Mouse (Mus musculus): ENCODE results near the gene Acss3. TPM values are rescaled to one million over a fixed set of nuclear protein-coding genes. Genes with fewer than 3 reads are reported as not detected.

Gene Acss3
- polyA plus RNA-seq, 1 experiment, result not detected

DNA sequence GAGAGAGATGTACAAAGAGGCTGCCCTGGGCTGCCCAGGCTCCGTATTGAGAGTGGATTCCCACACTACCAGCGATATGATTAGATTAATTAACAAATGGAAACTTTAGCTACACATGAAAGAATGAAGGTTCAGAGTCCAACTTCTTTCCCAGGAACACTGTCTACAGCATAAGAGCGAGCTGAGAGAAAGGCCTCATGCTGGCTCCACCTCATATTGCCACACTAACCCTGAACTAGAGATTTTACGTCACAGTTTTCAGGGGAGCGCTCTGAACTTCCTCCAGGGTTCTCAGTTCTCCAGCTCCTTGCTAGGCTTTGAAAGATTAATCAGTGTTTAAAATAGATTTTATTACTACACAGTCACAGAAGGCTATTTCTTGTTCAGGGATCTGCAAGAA is 182.1 kb downstream of the Acss3 start:
- WGBS, result 81% methylated on average over 5 of the region's 5 CpGs
- Histone ChIP-seq H3K27ac (ENCODE audit: insufficient read depth, low read depth, low read length) (no peak overlapping the region), H3K4me3 (ENCODE audit: insufficient read depth, low read depth, low read length) (no peak overlapping the region), H3K4me1 (ENCODE audit: control insufficient read depth, insufficient read depth, low read length) (no peaks in the 10 kb centered on the region)
- no peak for TF ChIP-seq CTCF (IDR thresholded peaks at IDR 0.05; ENCODE audit: insufficient read depth, low read depth, low read length)
- no peak for TF ChIP-seq POLR2A (IDR thresholded peaks at IDR 0.05; ENCODE audit: insufficient read depth, low read depth, low read length)

DNA sequence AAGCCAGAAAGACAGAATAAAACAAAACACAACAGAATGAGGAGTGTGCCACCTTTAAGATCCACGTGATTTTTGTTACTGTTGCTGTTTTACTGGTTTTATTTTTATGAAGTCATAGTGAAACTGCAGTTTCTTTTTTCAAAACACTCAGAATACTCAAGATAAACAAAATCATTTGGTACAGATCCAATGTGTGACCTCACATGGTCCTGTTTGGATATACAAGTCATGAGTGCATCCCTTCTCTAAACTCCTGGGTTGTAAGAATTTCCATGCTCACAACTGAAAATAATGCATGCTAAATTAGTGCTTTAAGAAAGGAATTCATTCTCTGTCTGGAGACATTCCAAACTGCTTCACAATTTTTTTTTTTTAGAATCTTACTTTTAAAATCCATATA is 184.0 kb downstream of the Acss3 start:
- H3K27ac ChIP-seq (ENCODE audit: insufficient read depth, low read depth, low read length), result no peak overlapping the region
- no peak overlapping the region for H3K4me3 ChIP-seq (ENCODE audit: insufficient read depth, low read depth, low read length)
- WGBS, result 68% methylated on average over 1 of the region's 1 CpGs
- no peaks in the 10 kb centered on the region for H3K4me1 ChIP-seq (ENCODE audit: control insufficient read depth, insufficient read depth, low read length)
- TF ChIP-seq POLR2A (IDR thresholded peaks at IDR 0.05; ENCODE audit: insufficient read depth, low read depth, low read length) (no peak), CTCF (IDR thresholded peaks at IDR 0.05; ENCODE audit: insufficient read depth, low read depth, low read length) (no peak)

DNA sequence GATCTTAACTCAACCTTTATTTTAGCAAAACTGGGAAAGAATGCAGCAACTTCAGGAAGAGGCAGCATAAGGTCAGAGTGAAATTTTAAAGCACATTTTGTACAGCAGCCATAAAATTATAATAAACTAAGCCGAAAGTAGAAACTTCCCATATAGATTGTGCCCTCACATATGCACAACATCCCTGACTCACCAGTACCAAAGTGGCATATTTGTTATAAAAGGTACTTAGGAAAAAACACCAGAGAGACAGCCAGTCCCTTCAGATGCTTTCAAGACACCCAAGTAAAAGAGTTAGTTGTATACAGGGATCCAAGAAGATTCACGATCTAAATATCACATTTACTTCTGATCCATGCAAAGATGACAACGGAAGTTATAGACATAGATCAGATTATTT is 184.6 kb downstream of the Acss3 start:
- 89% methylated on average over 3 of the region's 3 CpGs for WGBS
- no peak overlapping the region for H3K27ac ChIP-seq (ENCODE audit: insufficient read depth, low read depth, low read length)
- TF ChIP-seq POLR2A (IDR thresholded peaks at IDR 0.05; ENCODE audit: insufficient read depth, low read depth, low read length) (no peak), CTCF (IDR thresholded peaks at IDR 0.05; ENCODE audit: insufficient read depth, low read depth, low read length) (no peak)

DNA sequence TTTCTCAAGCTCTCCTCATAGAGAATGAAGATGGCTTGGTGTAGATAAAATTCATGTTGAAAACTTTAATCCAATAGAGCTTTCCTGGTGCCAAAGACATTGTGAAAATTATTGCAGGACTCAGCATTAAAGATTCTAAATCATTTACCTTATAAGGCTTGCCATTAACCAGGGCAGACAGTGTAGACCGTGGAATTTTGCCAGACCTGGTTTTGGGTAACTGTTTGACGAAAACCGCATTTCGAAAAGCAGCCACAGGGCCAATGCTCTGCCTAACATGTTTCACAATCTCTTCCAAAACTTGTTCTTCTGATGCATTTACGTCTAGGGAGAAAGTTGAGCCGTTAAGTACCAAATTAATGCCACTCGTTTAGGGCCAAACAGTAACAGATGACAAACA is 186.5 kb downstream of the Acss3 start:
- no peak overlapping the region for H3K27ac ChIP-seq (ENCODE audit: insufficient read depth, low read depth, low read length)
- peaks cover 3% of the 10 kb centered on the region for H3K4me1 ChIP-seq (ENCODE audit: control insufficient read depth, insufficient read depth, low read length)
- no peak for TF ChIP-seq POLR2A (IDR thresholded peaks at IDR 0.05; ENCODE audit: insufficient read depth, low read depth, low read length)
- no peak for TF ChIP-seq CTCF (IDR thresholded peaks at IDR 0.05; ENCODE audit: insufficient read depth, low read depth, low read length)
- 81% methylated on average over 7 of the region's 7 CpGs for WGBS
- no peak overlapping the region for H3K4me3 ChIP-seq (ENCODE audit: insufficient read depth, low read depth, low read length)

More for the DNA sequence above, 184.6 kb downstream of the Acss3 start:
- H3K4me1 ChIP-seq (ENCODE audit: control insufficient read depth, insufficient read depth, low read length), result no peaks in the 10 kb centered on the region
- H3K4me3 ChIP-seq (ENCODE audit: insufficient read depth, low read depth, low read length), result no peak overlapping the region

DNA sequence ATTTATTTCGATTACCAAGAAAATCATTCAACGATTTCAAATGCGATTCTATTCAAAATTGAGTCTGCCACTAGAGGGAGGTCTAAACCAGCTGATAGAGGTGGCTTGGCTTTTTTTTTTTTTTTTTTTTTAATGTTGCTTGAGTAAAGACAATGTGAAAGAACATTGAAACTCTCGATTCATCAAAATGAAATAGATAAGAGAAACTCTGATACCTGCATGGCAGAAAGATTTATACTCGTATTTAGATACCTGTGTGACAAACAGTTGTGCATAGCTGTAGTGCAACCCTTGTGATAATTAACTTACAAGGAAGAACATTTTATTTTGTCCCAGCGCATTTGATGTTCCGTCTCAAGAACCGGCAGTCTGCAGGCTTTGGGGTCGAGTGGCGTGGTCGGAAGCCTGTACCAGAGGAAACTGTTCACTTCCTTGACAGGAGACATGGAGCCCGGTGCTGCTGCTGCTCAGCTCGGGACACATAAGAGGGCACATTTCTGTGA is 190.8 kb downstream of the Acss3 start:
- 21% methylated on average over 13 of the region's 13 CpGs for WGBS
- Histone ChIP-seq H3K4me3 (ENCODE audit: insufficient read depth, low read depth, low read length) (no peak overlapping the region; the same call in 1 of the 2 replicates), H3K27ac (ENCODE audit: insufficient read depth, low read depth, low read length) (no peak overlapping the region), H3K4me1 (ENCODE audit: control insufficient read depth, insufficient read depth, low read length) (peaks cover 3% of the 10 kb centered on the region)
- TF ChIP-seq CTCF (IDR thresholded peaks at IDR 0.05; ENCODE audit: insufficient read depth, low read depth, low read length) (no peak), POLR2A (IDR thresholded peaks at IDR 0.05; ENCODE audit: insufficient read depth, low read depth, low read length) (no peak)

DNA sequence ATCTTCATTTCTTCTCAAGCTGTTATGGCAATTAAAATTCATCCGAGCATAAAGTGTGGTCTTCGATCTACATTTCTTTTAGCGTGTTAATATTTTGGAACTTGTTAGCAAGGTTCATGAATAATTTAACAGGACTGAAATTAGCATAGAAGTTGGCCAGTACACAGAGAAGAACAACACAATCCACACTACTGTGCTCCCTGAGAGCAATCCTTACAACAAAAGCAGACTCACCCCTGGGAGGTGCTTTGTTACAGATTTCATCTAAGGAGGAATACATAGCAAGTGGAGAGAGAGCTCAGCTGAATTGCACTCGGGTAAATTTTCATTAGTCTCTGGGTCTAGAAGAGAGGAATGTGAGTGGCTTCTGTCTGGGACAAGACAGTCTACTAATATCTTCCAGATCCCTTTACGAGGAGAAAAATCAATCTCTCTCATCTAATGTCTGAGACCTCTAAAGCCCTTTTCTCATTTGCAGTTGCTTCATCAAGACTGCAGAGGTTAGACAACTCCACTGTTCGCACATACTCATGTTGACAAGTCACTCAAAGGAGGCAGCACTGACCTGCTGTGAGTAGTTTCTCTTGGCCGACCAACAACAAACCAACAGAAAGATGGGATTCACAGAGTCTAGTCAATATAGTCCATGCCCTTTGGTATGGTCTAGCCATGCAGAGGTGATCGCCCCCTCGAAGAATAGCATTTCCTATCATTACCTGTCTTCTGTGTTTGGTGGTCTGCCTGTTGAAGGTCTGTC is 194.7 kb downstream of the Acss3 start:
- H3K27ac ChIP-seq (ENCODE audit: insufficient read depth, low read depth, low read length), result no peak overlapping the region
- WGBS, result 51% methylated on average over 9 of the region's 9 CpGs
- TF ChIP-seq POLR2A (IDR thresholded peaks at IDR 0.05; ENCODE audit: insufficient read depth, low read depth, low read length) (no peak), CTCF (IDR thresholded peaks at IDR 0.05; ENCODE audit: insufficient read depth, low read depth, low read length) (no peak)

DNA sequence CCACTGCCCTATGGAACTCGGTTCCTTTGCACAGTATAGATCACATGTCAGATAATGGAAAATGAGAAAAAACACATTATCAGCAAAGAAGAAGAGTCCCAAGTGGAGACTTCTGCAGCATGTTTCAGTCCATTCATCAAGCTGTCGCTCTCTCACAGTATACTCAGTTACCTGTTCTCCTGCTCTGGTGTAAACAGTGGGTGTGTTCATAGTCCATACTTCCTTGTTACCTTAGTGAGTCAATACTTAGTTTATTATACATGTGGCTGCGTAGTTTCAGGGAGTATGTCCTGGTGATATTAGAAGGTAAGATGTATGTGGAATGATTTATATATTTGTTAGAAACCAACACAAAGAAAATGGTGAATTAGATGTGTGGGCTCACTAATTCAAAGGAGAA is 198.7 kb downstream of the Acss3 start:
- no peak overlapping the region for H3K4me3 ChIP-seq (ENCODE audit: insufficient read depth, low read depth, low read length)
- no peak overlapping the region for H3K27ac ChIP-seq (ENCODE audit: insufficient read depth, low read depth, low read length)
- WGBS, result 91% methylated on average over 3 of the region's 3 CpGs
- no peaks in the 10 kb centered on the region for H3K4me1 ChIP-seq (ENCODE audit: control insufficient read depth, insufficient read depth, low read length)
- TF ChIP-seq CTCF (IDR thresholded peaks at IDR 0.05; ENCODE audit: insufficient read depth, low read depth, low read length) (no peak), POLR2A (IDR thresholded peaks at IDR 0.05; ENCODE audit: insufficient read depth, low read depth, low read length) (no peak)

More for the DNA sequence above, 194.7 kb downstream of the Acss3 start:
- Histone ChIP-seq H3K4me3 (ENCODE audit: insufficient read depth, low read depth, low read length) (no peak overlapping the region), H3K4me1 (ENCODE audit: control insufficient read depth, insufficient read depth, low read length) (peaks cover 3% of the 10 kb centered on the region)

DNA sequence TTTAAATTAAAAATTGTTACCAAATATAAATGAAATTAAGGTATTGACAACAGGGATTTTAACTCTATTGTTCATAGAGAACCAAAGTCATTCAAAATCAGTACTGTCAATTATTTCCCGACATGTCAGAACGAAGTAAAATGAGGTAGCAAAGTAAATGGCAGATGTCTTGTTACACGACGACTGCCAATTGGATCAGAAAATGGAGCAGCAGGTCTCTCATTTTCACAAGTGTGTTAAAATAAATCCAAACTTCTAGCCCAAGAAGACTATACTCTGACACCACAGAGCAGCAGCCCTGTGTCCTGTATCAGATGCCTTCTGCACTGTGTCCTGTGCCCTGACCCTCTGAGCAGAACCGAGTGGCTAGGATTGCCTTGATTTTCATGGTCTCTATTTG is 199.1 kb downstream of the Acss3 start:
- H3K4me3 ChIP-seq (ENCODE audit: insufficient read depth, low read depth, low read length), result no peak overlapping the region
- H3K27ac ChIP-seq (ENCODE audit: insufficient read depth, low read depth, low read length), result no peak overlapping the region
- WGBS, result 90% methylated on average over 5 of the region's 5 CpGs
- TF ChIP-seq CTCF (IDR thresholded peaks at IDR 0.05; ENCODE audit: insufficient read depth, low read depth, low read length), result no peak
- TF ChIP-seq POLR2A (IDR thresholded peaks at IDR 0.05; ENCODE audit: insufficient read depth, low read depth, low read length), result no peak
- no peaks in the 10 kb centered on the region for H3K4me1 ChIP-seq (ENCODE audit: control insufficient read depth, insufficient read depth, low read length)

DNA sequence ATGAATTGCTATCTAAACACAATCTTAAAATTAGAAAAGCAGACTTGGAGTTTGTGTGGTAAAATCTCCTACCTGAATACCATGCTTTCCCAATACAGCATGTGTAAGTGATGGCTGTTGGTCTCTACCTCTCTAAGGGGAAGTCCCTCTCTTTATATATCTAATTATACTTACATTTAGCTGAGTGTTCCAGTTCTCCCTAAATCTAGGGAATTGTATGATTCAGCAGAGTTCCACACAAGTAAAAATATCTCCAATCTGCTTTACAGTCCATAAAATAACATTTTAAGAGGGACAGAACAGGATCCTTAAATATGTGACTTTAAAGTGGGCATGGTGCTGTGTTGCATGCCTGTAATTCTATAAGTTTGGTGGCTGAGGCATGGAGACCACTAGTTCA is 208.6 kb downstream of the Acss3 start:
- no peak overlapping the region for H3K4me3 ChIP-seq (ENCODE audit: insufficient read depth, low read depth, low read length)
- no peak for TF ChIP-seq CTCF (IDR thresholded peaks at IDR 0.05; ENCODE audit: insufficient read depth, low read depth, low read length)

More for the DNA sequence above, 208.6 kb downstream of the Acss3 start:
- no peak overlapping the region for H3K27ac ChIP-seq (ENCODE audit: insufficient read depth, low read depth, low read length)
- H3K4me1 ChIP-seq (ENCODE audit: control insufficient read depth, insufficient read depth, low read length), result no peaks in the 10 kb centered on the region

Data from olfactory bulb, adult 2 months (tissue).